Mouse (Mus musculus) myocyte (in vitro differentiated cells): ENCODE measurements at regions not wholly inside any gene's neighbourhood (a gene's known extent, or its start where the extent isn't known, plus 50 kb on each side); places are given as distances from the start of the nearest gene placed in this dataset.

ENCODE experiments used
- H3K27me3 ChIP-seq: one replicate; pipeline ENCODE4 v1.6.1; 2011; ENCODE audit not compliant: control insufficient read depth, insufficient read depth, insufficient read length
- H3K36me3 ChIP-seq: one replicate; pipeline ENCODE4 v1.6.1; 2011; ENCODE audit not compliant: control insufficient read depth, insufficient read depth
- H3K4me2 ChIP-seq: one replicate; pipeline ENCODE4 v1.6.1; 2011; ENCODE audit warnings: low read depth, control low read depth
- H3K4me3 ChIP-seq: one replicate; pipeline ENCODE4 v1.5.1; 2011; ENCODE audit warnings: mild to moderate bottlenecking, control low read depth, moderate library complexity
- H3K79me2 ChIP-seq: one replicate; pipeline ENCODE4 v1.6.1; 2011; ENCODE audit not compliant: control insufficient read depth, insufficient read depth
- H3ac ChIP-seq: one replicate; pipeline ENCODE4 v1.6.1; 2011; ENCODE audit not compliant: control insufficient read depth, insufficient read length
- CEBPB ChIP-seq: IDR thresholded peaks from 2 replicates; pipeline ENCODE4 v1.6.1; 2011; ENCODE audit warnings: mild to moderate bottlenecking, moderate library complexity; ENCODE audit not compliant: poor library complexity, insufficient read depth, severe bottlenecking
- E2F4 ChIP-seq: IDR thresholded peaks from one replicate; pipeline ENCODE4 v1.6.1; 2011; ENCODE audit warnings: mild to moderate bottlenecking, control low read depth, moderate library complexity; ENCODE audit not compliant: insufficient read depth
- MAX ChIP-seq: IDR thresholded peaks from one replicate; pipeline ENCODE4 v1.6.1; 2011; ENCODE audit warnings: low read depth, mild to moderate bottlenecking, control low read depth
- MYOD1 ChIP-seq, 3 experiments: IDR thresholded peaks; one replicate each; pipeline ENCODE4 v1.6.1; 2011; ENCODE audit warnings: control low read depth in 2 of 3, low read depth in 2 of 3, mild to moderate bottlenecking in 2 of 3, moderate library complexity in 1 of 3; ENCODE audit not compliant: insufficient read length in 2 of 3, control insufficient read depth in 1 of 3
- MYOG ChIP-seq, 3 experiments: IDR thresholded peaks; one replicate each; pipeline ENCODE4 v1.6.1; 2011; ENCODE audit warnings: control low read depth in 2 of 3, low read depth in 2 of 3, mild to moderate bottlenecking in 2 of 3; ENCODE audit not compliant: insufficient read length in 2 of 3, control insufficient read depth in 1 of 3, insufficient read depth in 1 of 3
- POLR2A ChIP-seq: IDR thresholded peaks from one replicate; pipeline ENCODE4 v1.6.1; 2011; ENCODE audit warnings: low read depth, mild to moderate bottlenecking, control low read depth, moderate library complexity; ENCODE audit not compliant: insufficient read length
- POLR2AphosphoS2 ChIP-seq: IDR thresholded peaks from one replicate; pipeline ENCODE4 v1.6.1; 2011; ENCODE audit warnings: low read depth, control low read depth; ENCODE audit not compliant: insufficient read length
- REST ChIP-seq: IDR thresholded peaks from one replicate; pipeline ENCODE4 v1.6.1; 2011; ENCODE audit warnings: mild to moderate bottlenecking, control low read depth, moderate library complexity; ENCODE audit not compliant: insufficient read depth, insufficient read length
- SRF ChIP-seq: IDR thresholded peaks from one replicate; pipeline ENCODE4 v1.6.1; 2011; ENCODE audit warnings: low read depth; ENCODE audit not compliant: control insufficient read depth, insufficient read length
- TCF12 ChIP-seq: IDR thresholded peaks from one replicate; pipeline ENCODE4 v1.6.1; 2011; ENCODE audit warnings: mild to moderate bottlenecking, control low read depth; ENCODE audit not compliant: poor library complexity, insufficient read depth, severe bottlenecking
- TCF3 ChIP-seq: IDR thresholded peaks from one replicate; pipeline ENCODE4 v1.6.1; 2011; ENCODE audit warnings: low read depth, control low read depth; ENCODE audit not compliant: insufficient read length
- USF1 ChIP-seq: IDR thresholded peaks from one replicate; pipeline ENCODE4 v1.6.1; 2011; ENCODE audit warnings: low read depth, mild to moderate bottlenecking, control low read depth, moderate library complexity

DNA sequence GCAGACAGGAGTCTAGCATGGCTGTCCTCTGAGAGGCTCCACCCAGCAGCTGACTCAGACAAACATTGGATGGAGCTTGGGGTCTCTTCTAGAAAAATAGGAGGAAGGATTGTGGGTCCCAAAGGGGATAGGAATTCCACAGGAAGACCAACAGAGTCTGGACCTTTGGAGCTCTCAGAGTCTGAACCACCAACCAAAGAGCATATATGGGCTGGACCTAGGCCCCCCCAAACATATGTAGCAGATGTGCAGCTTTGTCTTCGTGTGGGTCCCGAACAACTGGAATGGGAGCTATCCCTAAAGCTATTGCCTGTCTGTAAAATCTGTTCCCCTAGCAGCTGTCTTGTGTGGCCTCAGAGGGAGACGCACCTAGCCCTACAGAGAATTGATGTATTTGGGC is 50.1 kb upstream of the Cpm start:
- no peak overlapping the region for H3K4me3 ChIP-seq
- H3K36me3 ChIP-seq = no peaks in the 10 kb centered on the region
- no peak overlapping the region for H3ac ChIP-seq
- H3K27me3 ChIP-seq = no peaks in the 10 kb centered on the region
- H3K79me2 ChIP-seq = no peaks in the 10 kb centered on the region
- TF ChIP-seq POLR2A (no peak), E2F4 (no peak)
- no peak overlapping the region for H3K4me2 ChIP-seq

DNA sequence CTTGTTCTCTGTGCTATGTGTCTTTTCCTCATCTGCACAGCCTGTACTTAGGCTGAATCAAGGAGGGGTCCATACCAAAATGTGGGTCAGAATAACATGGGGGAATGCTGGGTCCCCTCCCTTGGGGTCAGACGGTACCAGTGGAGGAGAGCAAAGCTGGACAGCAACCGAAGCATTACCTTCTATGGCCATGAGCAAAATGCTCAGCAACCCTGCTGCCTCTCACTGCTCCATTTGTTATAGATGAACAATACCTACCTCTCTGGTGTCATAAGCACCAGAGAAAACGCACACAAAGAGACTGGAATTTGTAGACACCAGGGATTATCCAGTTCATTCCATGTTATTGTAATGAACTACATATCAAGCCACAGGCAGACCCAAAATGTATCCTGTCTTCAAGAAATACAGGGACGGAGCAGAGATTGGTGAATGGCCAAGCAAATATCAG is 50.6 kb upstream of the Cpm start:
- Histone ChIP-seq H3K4me3 (no peak overlapping the region), H3K27me3 (no peaks in the 10 kb centered on the region), H3K79me2 (no peaks in the 10 kb centered on the region), H3ac (no peak overlapping the region), H3K36me3 (no peaks in the 10 kb centered on the region), H3K4me2 (no peak overlapping the region)
- TF ChIP-seq E2F4 = no peak
- TF ChIP-seq MYOD1 (IDR thresholded peaks at IDR 0.05; ENCODE audit: control insufficient read depth in 1 of 3, insufficient read length in 2 of 3, low read depth in 2 of 3) = no peak
- TF ChIP-seq TCF3 = no peak
- no peak for TF ChIP-seq POLR2AphosphoS2
- no peak for TF ChIP-seq MYOG (IDR thresholded peaks at IDR 0.05; ENCODE audit: control insufficient read depth in 1 of 3, insufficient read depth in 1 of 3, insufficient read length in 2 of 3, low read depth in 2 of 3)
- no peak for TF ChIP-seq MAX
- no peak for TF ChIP-seq POLR2A
- TF ChIP-seq REST = no peak
- no peak for TF ChIP-seq SRF
- no peak for TF ChIP-seq CEBPB
- TF ChIP-seq USF1 = no peak
- TF ChIP-seq TCF12 = no peak

DNA sequence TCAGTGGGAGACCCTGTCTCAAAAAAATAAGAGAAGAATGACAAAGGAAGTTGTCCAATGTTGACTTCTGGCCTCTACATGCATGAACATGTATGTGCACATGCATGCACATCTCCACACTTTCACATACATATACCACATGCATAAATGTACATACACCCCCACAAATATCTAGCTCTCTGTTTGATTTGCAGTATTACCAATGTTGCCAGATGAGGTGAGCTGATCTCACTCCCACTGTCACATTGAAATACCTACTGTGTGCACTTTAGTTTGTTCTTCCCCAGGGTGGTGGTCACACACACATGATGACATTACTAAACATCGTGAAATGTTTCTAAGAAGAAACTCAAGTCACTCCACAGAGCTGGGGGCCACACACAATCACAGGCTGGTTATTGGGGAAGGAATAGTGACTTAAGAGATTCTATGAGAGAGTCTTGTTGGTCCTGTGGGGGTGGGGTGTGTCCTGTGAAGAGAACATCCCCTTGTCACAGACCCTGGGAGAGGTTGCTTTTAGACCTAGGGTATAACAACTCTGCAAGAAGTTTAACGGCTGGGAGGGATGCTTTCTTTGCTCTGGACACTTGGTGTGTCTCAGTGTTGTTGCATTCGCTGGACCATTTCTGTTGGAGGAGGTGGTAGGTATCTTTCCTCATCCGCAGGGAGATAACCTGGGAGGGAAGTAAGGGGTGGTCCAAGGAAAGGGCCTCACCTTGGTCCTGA is 51.2 kb upstream of the Cpm start:
- no peaks in the 10 kb centered on the region for H3K79me2 ChIP-seq
- no peak overlapping the region for H3K4me3 ChIP-seq
- no peak for TF ChIP-seq USF1
- TF ChIP-seq MYOD1 (IDR thresholded peaks at IDR 0.05; ENCODE audit: control insufficient read depth in 1 of 3, insufficient read length in 2 of 3, low read depth in 2 of 3) = no peak
- no peak for TF ChIP-seq TCF3
- no peak for TF ChIP-seq E2F4
- TF ChIP-seq MYOG (IDR thresholded peaks at IDR 0.05; ENCODE audit: control insufficient read depth in 1 of 3, insufficient read depth in 1 of 3, insufficient read length in 2 of 3, low read depth in 2 of 3) = no peak
- TF ChIP-seq REST = no peak
- TF ChIP-seq CEBPB = no peak
- no peak for TF ChIP-seq POLR2A
- no peak for TF ChIP-seq TCF12
- no peak for TF ChIP-seq SRF
- H3ac ChIP-seq = no peak overlapping the region
- no peaks in the 10 kb centered on the region for H3K27me3 ChIP-seq
- H3K4me2 ChIP-seq = no peak overlapping the region
- no peaks in the 10 kb centered on the region for H3K36me3 ChIP-seq

DNA sequence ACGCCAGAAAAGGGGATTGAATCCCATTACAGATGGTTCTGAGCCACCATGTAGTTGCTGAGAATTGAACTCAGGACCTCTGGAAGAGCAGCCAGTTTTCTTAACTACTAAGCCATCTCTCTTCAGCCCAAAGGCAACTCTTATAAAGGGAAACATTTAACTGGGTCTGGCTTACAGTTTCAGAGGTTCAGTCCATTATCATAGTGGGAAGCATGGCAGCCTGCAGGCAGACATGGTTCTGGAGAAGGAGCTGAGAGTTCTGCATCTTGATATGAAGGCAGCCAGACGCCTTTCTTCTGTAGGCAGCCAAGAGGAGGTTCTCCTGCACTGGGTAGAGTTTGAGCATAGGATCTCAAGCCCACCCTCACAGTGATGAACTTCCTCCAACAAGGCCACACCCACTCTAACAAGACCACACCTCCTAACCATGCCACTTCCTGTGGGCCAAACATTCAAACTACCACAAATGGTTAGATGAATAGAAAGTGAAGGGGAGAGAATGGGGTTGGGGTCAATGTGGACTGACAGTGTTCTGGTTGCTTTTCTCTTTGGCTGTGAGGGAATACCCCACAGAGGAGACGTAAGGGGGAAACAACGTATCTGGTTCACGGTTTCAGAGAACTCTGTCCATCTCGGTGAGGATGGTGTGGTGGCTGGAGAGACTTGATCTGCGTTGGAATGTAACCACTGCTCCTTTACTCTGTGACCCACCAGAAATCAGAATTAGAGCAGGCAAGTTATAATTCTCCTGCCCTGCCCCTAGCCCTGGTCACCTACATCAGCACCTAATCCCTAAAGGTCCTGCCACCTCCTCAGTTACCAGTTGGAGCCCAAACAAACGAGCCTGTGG is 52.2 kb upstream of the Cpm start:
- H3K27me3 ChIP-seq = no peaks in the 10 kb centered on the region

More for the DNA sequence above, 52.2 kb upstream of the Cpm start:
- Histone ChIP-seq H3K36me3 (no peaks in the 10 kb centered on the region), H3ac (no peak overlapping the region), H3K79me2 (no peaks in the 10 kb centered on the region), H3K4me2 (no peak overlapping the region), H3K4me3 (no peak overlapping the region)
- TF ChIP-seq TCF3 (no peak), MYOD1 (IDR thresholded peaks at IDR 0.05; ENCODE audit: control insufficient read depth in 1 of 3, insufficient read length in 2 of 3, low read depth in 2 of 3) (no peak), E2F4 (no peak), TCF12 (no peak), SRF (no peak), POLR2AphosphoS2 (no peak), CEBPB (no peak), MYOG (IDR thresholded peaks at IDR 0.05; ENCODE audit: control insufficient read depth in 1 of 3, insufficient read depth in 1 of 3, insufficient read length in 2 of 3, low read depth in 2 of 3) (no peak), POLR2A (no peak), REST (no peak), USF1 (no peak)
